Mouse (Mus musculus): Measurements from ENCODE around the gene Htr6. TPM values are rescaled to one million over a fixed set of nuclear protein-coding genes. Genes with fewer than 3 reads are reported as not detected.

The Htr6 gene
- total and polyA plus RNA-seq, 2 experiments from 2014 or later = 0.96 to 4.3 TPM

GRCm38 (mm10) chr4:139034010-139034367, 41.4 kb downstream of the Htr6 start:
- no peak for TF ChIP-seq CTCF (IDR thresholded peaks at IDR 0.05; ENCODE audit: low read depth)
- H3K36me3 ChIP-seq (ENCODE audit: insufficient read depth, low read length) = no peaks in the 10 kb centered on the region
- WGBS = 92% methylated on average over 8 of the region's 8 CpGs
- ATAC-seq (no peak), DNase-seq (ENCODE audit: low spot score) (no peak)
- H3K9ac ChIP-seq (replicated peaks; ENCODE audit: low read length) = no peak overlapping the region
- H3K27ac ChIP-seq = no peak overlapping the region
- no peaks in the 10 kb centered on the region for H3K9me3 ChIP-seq (ENCODE audit: low read length)
- no peak overlapping the region for H3K4me3 ChIP-seq (ENCODE audit: low read length)
- H3K4me2 ChIP-seq (ENCODE audit: low read depth, low read length) = no peak overlapping the region
- peaks cover 21% of the 10 kb centered on the region for H3K4me1 ChIP-seq (ENCODE audit: insufficient read depth, low read length)
- H3K27me3 ChIP-seq (ENCODE audit: insufficient read depth, low read length) = no peaks in the 10 kb centered on the region

GRCm38 (mm10) chr4:139033263-139034009, 41.9 kb downstream of the Htr6 start:
- ATAC-seq = no peak
- Histone ChIP-seq H3K36me3 (ENCODE audit: insufficient read depth, low read length) (no peaks in the 10 kb centered on the region), H3K4me2 (ENCODE audit: low read depth, low read length) (no peak overlapping the region), H3K9ac (replicated peaks; ENCODE audit: low read length) (no peak overlapping the region), H3K27ac (no peak overlapping the region), H3K4me1 (ENCODE audit: insufficient read depth, low read length) (peaks cover 16% of the 10 kb centered on the region), H3K4me3 (ENCODE audit: low read length) (no peak overlapping the region), H3K27me3 (ENCODE audit: insufficient read depth, low read length) (no peaks in the 10 kb centered on the region), H3K9me3 (ENCODE audit: low read length) (no peaks in the 10 kb centered on the region)
- DNase-seq (ENCODE audit: low spot score) = no peak
- 81% methylated on average over 11 of the region's 11 CpGs for WGBS
- TF ChIP-seq CTCF (IDR thresholded peaks at IDR 0.05; ENCODE audit: low read depth) = no peak

- H3K9ac ChIP-seq (replicated peaks; ENCODE audit: low read length) = no peak overlapping the region
- WGBS = 63% methylated on average over 12 of the region's 12 CpGs
- no peak for DNase-seq (ENCODE audit: low spot score)
- H3K36me3 ChIP-seq (ENCODE audit: insufficient read depth, low read length) = no peaks in the 10 kb centered on the region
- H3K27me3 ChIP-seq (ENCODE audit: insufficient read depth, low read length) = no peaks in the 10 kb centered on the region
- H3K4me2 ChIP-seq (ENCODE audit: low read depth, low read length) = no peak overlapping the region
- ATAC-seq = no peak
- peaks cover 8% of the 10 kb centered on the region; the same call in 1 of the 2 replicates for H3K4me1 ChIP-seq (ENCODE audit: insufficient read depth, low read length)
- H3K9me3 ChIP-seq (ENCODE audit: low read length) = no peaks in the 10 kb centered on the region
- no peak overlapping the region for H3K27ac ChIP-seq
- no peak overlapping the region for H3K4me3 ChIP-seq (ENCODE audit: low read length)
- no peak for TF ChIP-seq CTCF (IDR thresholded peaks at IDR 0.05; ENCODE audit: low read depth)
Observed at GRCm38 (mm10) chr4:139032521-139032920, 42.8 kb downstream of the Htr6 start.

- WGBS = 60% methylated on average over 6 of the region's 6 CpGs
- ATAC-seq = no peak
- no peak for DNase-seq (ENCODE audit: low spot score)
- H3K27me3 ChIP-seq (ENCODE audit: insufficient read depth, low read length) = no peaks in the 10 kb centered on the region
- H3K9me3 ChIP-seq (ENCODE audit: low read length) = no peaks in the 10 kb centered on the region
- H3K4me2 ChIP-seq (ENCODE audit: low read depth, low read length) = no peak overlapping the region
- peaks cover 8% of the 10 kb centered on the region; the same call in 1 of the 2 replicates for H3K4me1 ChIP-seq (ENCODE audit: insufficient read depth, low read length)
- no peaks in the 10 kb centered on the region for H3K36me3 ChIP-seq (ENCODE audit: insufficient read depth, low read length)
- TF ChIP-seq CTCF (IDR thresholded peaks at IDR 0.05; ENCODE audit: low read depth) = no peak
- H3K4me3 ChIP-seq (ENCODE audit: low read length) = no peak overlapping the region
- no peak overlapping the region for H3K9ac ChIP-seq (replicated peaks; ENCODE audit: low read length)
- H3K27ac ChIP-seq = no peak overlapping the region
Observed at GRCm38 (mm10) chr4:139030675-139031074, 44.7 kb downstream of the Htr6 start.

- no peak overlapping the region for H3K9ac ChIP-seq (replicated peaks; ENCODE audit: low read length)
- H3K36me3 ChIP-seq (ENCODE audit: insufficient read depth, low read length) = no peaks in the 10 kb centered on the region
- ATAC-seq (peak; percentile 90), DNase-seq (ENCODE audit: low spot score) (peak; percentile 84)
- H3K4me2 ChIP-seq (ENCODE audit: low read depth, low read length) = no peak overlapping the region
- WGBS = 6% methylated on average over 2 of the region's 2 CpGs
- peaks cover 3% of the 10 kb centered on the region for H3K4me1 ChIP-seq (ENCODE audit: insufficient read depth, low read length)
- H3K9me3 ChIP-seq (ENCODE audit: low read length) = no peaks in the 10 kb centered on the region
- no peak overlapping the region for H3K4me3 ChIP-seq (ENCODE audit: low read length)
- no peaks in the 10 kb centered on the region for H3K27me3 ChIP-seq (ENCODE audit: insufficient read depth, low read length)
- TF ChIP-seq CTCF (IDR thresholded peaks at IDR 0.05; ENCODE audit: low read depth) = no peak
- H3K27ac ChIP-seq = peak overlapping the region; percentile 64
Observed at GRCm38 (mm10) chr4:139024379-139024778, 51.0 kb downstream of the Htr6 start.

GRCm38 (mm10) chr4:139020385-139020784, 55.0 kb downstream of the Htr6 start:
- Histone ChIP-seq H3K9me3 (ENCODE audit: low read length) (no peaks in the 10 kb centered on the region), H3K4me1 (ENCODE audit: insufficient read depth, low read length) (peaks cover 3% of the 10 kb centered on the region), H3K36me3 (ENCODE audit: insufficient read depth, low read length) (no peaks in the 10 kb centered on the region), H3K4me3 (ENCODE audit: low read length) (no peak overlapping the region), H3K9ac (replicated peaks; ENCODE audit: low read length) (no peak overlapping the region), H3K27ac (no peak overlapping the region), H3K27me3 (ENCODE audit: insufficient read depth, low read length) (no peaks in the 10 kb centered on the region), H3K4me2 (ENCODE audit: low read depth, low read length) (no peak overlapping the region)
- WGBS = 45% methylated on average over 3 of the region's 3 CpGs
- no peak for TF ChIP-seq CTCF (IDR thresholded peaks at IDR 0.05; ENCODE audit: low read depth)
- ATAC-seq (no peak), DNase-seq (ENCODE audit: low spot score) (no peak)

DNA sequence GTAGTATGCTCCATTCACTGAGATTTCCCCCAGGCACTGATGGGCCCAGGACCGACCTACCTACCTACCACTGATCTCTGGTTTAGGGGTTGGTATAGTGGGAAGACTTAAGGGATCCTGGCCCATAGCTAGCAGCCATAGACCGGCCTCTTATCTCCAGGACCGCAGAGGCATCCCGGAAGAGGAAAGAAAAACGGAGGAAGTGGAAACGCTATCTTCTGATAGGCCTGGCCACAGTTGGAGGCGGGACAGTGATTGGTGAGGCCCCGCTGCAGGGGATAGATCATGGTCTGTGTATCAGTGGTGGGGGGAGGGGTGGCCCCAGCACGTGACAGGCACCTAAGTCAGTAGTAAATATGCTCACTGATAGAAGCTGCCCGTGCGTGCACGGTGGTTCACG, 56.0 kb downstream of the Htr6 start:
- DNase-seq (ENCODE audit: low spot score) (no peak), ATAC-seq (no peak)
- Histone ChIP-seq H3K9me3 (ENCODE audit: low read length) (no peaks in the 10 kb centered on the region), H3K4me3 (ENCODE audit: low read length) (no peak overlapping the region), H3K36me3 (ENCODE audit: insufficient read depth, low read length) (no peaks in the 10 kb centered on the region), H3K4me2 (ENCODE audit: low read depth, low read length) (no peak overlapping the region), H3K27ac (no peak overlapping the region), H3K9ac (replicated peaks; ENCODE audit: low read length) (no peak overlapping the region), H3K27me3 (ENCODE audit: insufficient read depth, low read length) (no peaks in the 10 kb centered on the region), H3K4me1 (ENCODE audit: insufficient read depth, low read length) (no peaks in the 10 kb centered on the region)
- no peak for TF ChIP-seq CTCF (IDR thresholded peaks at IDR 0.05; ENCODE audit: low read depth)
- WGBS = 67% methylated on average over 13 of the region's 13 CpGs
